Mouse (Mus musculus): ENCODE results near the gene Syne2. TPM values are rescaled to one million over a fixed set of nuclear protein-coding genes. Genes with fewer than 3 reads are reported as not detected.
A peak's percentile ranks its signal among the peaks of the same experiment; 100 is the strongest.
"Not testable (repeated sequence)": the region's sequence is repeated elsewhere in the genome, so short reads cannot be mapped to it uniquely, and the experiment has no call there.

Syne2 gene
- total RNA-seq, 1 experiment, result 15.0 TPM

DNA sequence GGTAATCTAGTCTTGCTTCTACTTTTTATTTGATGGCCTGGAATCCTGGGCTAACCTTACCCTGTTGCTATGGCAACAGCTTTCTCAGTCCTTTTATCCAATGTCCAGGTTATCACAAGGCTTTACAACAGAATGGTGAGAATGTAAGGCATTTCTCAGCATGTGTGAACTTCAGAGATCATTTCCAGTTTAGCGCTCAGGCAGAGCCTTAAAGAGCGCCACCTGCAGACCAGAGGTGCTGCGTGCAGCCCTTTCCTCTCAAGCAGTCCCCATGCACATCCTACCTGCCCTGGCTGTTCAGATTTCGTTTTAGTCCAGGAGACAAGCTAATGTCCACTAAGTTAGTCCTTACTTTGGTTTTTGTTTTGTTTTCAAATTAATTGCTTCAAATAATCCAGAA, 312.3 kb downstream of the Syne2 start:
- H3K4me3 ChIP-seq (ENCODE audit: insufficient read depth in 1 of 2, low read depth in 1 of 2, low read length in 2 of 2, poor library complexity in 1 of 2, severe bottlenecking in 1 of 2), result no peak overlapping the region
- peak; percentile 52 for DNase-seq (ENCODE audit: low read depth, low spot score)
- no peak overlapping the region for H3K9ac ChIP-seq (ENCODE audit: insufficient read depth, low read depth, low read length, poor library complexity, severe bottlenecking)
- no peaks in the 10 kb centered on the region for H3K9me3 ChIP-seq (ENCODE audit: control insufficient read depth, insufficient read depth, low read depth, low read length)
- no peak overlapping the region for H3K27ac ChIP-seq (ENCODE audit: insufficient read depth, low read depth, low read length, poor library complexity, severe bottlenecking)
- H3K4me1 ChIP-seq (ENCODE audit: control insufficient read depth in 2 of 2, insufficient read depth in 2 of 2, low read length in 2 of 2, poor library complexity in 1 of 2), result no peaks in the 10 kb centered on the region
- no peak for TF ChIP-seq HCFC1 (IDR thresholded peaks at IDR 0.05; ENCODE audit: borderline replicate concordance, insufficient read depth, low read length)
- TF ChIP-seq ZNF384 (IDR thresholded peaks at IDR 0.05; ENCODE audit: low read depth, low read length), result no peak
- TF ChIP-seq CHD2 (IDR thresholded peaks at IDR 0.05; ENCODE audit: low read depth, low read length), result no peak
- TF ChIP-seq ZC3H11A (IDR thresholded peaks at IDR 0.05; ENCODE audit: borderline replicate concordance, low read depth, low read length), result peak; percentile 69; the same call in 1 of the 2 replicates
- no peak for TF ChIP-seq MAFK (IDR thresholded peaks at IDR 0.05; ENCODE audit: insufficient read depth, low read depth, low read length)
- no peaks in the 10 kb centered on the region for H3K36me3 ChIP-seq (ENCODE audit: control insufficient read depth, insufficient read depth, low read length, poor library complexity, severe bottlenecking)
- in situ Hi-C loops (cut with MboI; ENCODE audit: low sequenced_read_pairs in 2 of 2, unreplicated experiment in 2 of 2), result no loop called here

DNA sequence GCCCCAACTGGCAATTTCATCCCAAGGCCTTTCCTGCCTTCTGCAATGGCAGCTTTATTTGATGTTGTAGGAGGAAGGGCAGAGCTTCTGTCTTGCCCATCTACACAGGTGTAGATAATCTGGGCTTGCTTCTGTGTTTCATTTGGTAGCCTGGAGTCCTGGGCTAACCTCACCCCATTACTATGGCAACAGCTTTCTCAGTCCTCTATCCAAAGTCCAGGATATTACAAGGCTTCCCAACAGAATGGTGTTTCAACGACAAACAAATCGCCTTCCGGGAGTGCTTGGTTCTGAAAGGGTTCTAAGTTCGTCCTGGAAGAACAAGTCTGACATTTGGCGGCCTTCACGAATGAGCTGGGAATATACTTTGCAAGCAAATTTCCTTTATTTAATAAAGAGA, 313.0 kb downstream of the Syne2 start:
- no peaks in the 10 kb centered on the region for H3K4me1 ChIP-seq (ENCODE audit: control insufficient read depth in 2 of 2, insufficient read depth in 2 of 2, low read length in 2 of 2, poor library complexity in 1 of 2)
- no peaks in the 10 kb centered on the region for H3K36me3 ChIP-seq (ENCODE audit: control insufficient read depth, insufficient read depth, low read length, poor library complexity, severe bottlenecking)
- no peak overlapping the region for H3K4me3 ChIP-seq (ENCODE audit: insufficient read depth in 1 of 2, low read depth in 1 of 2, low read length in 2 of 2, poor library complexity in 1 of 2, severe bottlenecking in 1 of 2)
- in situ Hi-C loops (cut with MboI; ENCODE audit: low sequenced_read_pairs in 2 of 2, unreplicated experiment in 2 of 2), result no loop called here
- H3K9me3 ChIP-seq (ENCODE audit: control insufficient read depth, insufficient read depth, low read depth, low read length), result no peaks in the 10 kb centered on the region
- no peak for TF ChIP-seq MAFK (IDR thresholded peaks at IDR 0.05; ENCODE audit: insufficient read depth, low read depth, low read length)
- no peak for TF ChIP-seq ZNF384 (IDR thresholded peaks at IDR 0.05; ENCODE audit: low read depth, low read length)
- TF ChIP-seq ZC3H11A (IDR thresholded peaks at IDR 0.05; ENCODE audit: borderline replicate concordance, low read depth, low read length), result no peak
- no peak for TF ChIP-seq CHD2 (IDR thresholded peaks at IDR 0.05; ENCODE audit: low read depth, low read length)
- TF ChIP-seq HCFC1 (IDR thresholded peaks at IDR 0.05; ENCODE audit: borderline replicate concordance, insufficient read depth, low read length), result no peak
- no peak for DNase-seq (ENCODE audit: low read depth, low spot score)
- no peak overlapping the region for H3K9ac ChIP-seq (ENCODE audit: insufficient read depth, low read depth, low read length, poor library complexity, severe bottlenecking)
- H3K27ac ChIP-seq (ENCODE audit: insufficient read depth, low read depth, low read length, poor library complexity, severe bottlenecking), result no peak overlapping the region

DNA sequence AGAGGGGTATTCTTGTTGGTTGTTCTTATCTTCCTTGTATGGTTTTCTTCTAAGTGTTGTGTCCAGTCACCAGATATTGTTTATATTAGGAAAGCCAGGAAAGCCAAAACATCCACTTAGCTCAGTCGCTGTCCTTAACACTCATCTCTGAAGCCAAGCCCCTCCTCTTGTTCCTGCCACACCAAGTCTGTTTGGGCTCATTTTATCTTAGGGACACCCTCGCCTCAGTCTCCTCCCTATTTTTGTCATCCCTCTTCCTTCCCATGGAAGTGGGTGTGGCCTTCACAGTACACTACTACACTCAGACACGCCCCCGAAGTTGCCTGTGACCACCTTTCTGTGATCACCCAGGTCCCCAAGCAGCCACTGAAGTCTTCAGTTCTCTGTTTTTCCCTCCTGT, 314.7 kb downstream of the Syne2 start:
- H3K4me3 ChIP-seq (ENCODE audit: insufficient read depth in 1 of 2, low read depth in 1 of 2, low read length in 2 of 2, poor library complexity in 1 of 2, severe bottlenecking in 1 of 2), result no peak overlapping the region
- TF ChIP-seq MAFK (IDR thresholded peaks at IDR 0.05; ENCODE audit: insufficient read depth, low read depth, low read length), result no peak
- no peak for TF ChIP-seq ZC3H11A (IDR thresholded peaks at IDR 0.05; ENCODE audit: borderline replicate concordance, low read depth, low read length)
- TF ChIP-seq CHD2 (IDR thresholded peaks at IDR 0.05; ENCODE audit: low read depth, low read length), result no peak
- TF ChIP-seq ZNF384 (IDR thresholded peaks at IDR 0.05; ENCODE audit: low read depth, low read length), result no peak
- no peak for TF ChIP-seq HCFC1 (IDR thresholded peaks at IDR 0.05; ENCODE audit: borderline replicate concordance, insufficient read depth, low read length)
- peaks cover 0 to 2% of the 10 kb centered on the region in 2 experiments; a peak in 1 of 4 replicates for H3K4me1 ChIP-seq (ENCODE audit: control insufficient read depth in 2 of 2, insufficient read depth in 2 of 2, low read length in 2 of 2, poor library complexity in 1 of 2)
- H3K9me3 ChIP-seq (ENCODE audit: control insufficient read depth, insufficient read depth, low read depth, low read length), result no peaks in the 10 kb centered on the region
- in situ Hi-C loops (cut with MboI; ENCODE audit: low sequenced_read_pairs in 2 of 2, unreplicated experiment in 2 of 2), result no loop called here
- DNase-seq (ENCODE audit: low read depth, low spot score), result no peak
- no peak overlapping the region for H3K27ac ChIP-seq (ENCODE audit: insufficient read depth, low read depth, low read length, poor library complexity, severe bottlenecking)
- H3K36me3 ChIP-seq (ENCODE audit: control insufficient read depth, insufficient read depth, low read length, poor library complexity, severe bottlenecking), result no peaks in the 10 kb centered on the region
- H3K9ac ChIP-seq (ENCODE audit: insufficient read depth, low read depth, low read length, poor library complexity, severe bottlenecking), result no peak overlapping the region

DNA sequence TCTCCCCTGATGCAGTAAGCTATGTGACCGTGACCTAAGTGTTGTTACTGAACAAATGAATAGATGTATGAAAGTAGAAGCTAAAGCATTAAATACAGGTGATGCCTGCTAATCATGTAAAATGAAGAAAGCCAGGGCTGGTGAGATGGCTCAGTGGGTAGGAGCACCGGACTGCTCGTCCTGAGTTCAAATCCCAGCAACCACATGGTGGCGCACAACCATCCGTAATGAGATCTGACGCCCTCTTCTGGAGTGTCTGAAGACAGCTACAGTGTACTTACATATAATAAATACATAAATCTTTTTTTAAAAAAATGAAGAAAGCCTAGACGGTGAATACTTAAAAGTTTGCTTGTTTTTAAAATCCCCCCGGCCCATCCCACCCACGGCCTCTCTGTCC, 315.1 kb downstream of the Syne2 start:
- DNase-seq (ENCODE audit: low read depth, low spot score); in situ Hi-C loops (cut with MboI; ENCODE audit: low sequenced_read_pairs in 2 of 2, unreplicated experiment in 2 of 2); H3K9me3 ChIP-seq (ENCODE audit: control insufficient read depth, insufficient read depth, low read depth, low read length); H3K36me3 ChIP-seq (ENCODE audit: control insufficient read depth, insufficient read depth, low read length, poor library complexity, severe bottlenecking); H3K4me3 ChIP-seq (ENCODE audit: insufficient read depth in 1 of 2, low read depth in 1 of 2, low read length in 2 of 2, poor library complexity in 1 of 2, severe bottlenecking in 1 of 2); H3K4me1 ChIP-seq (ENCODE audit: control insufficient read depth in 2 of 2, insufficient read depth in 2 of 2, low read length in 2 of 2, poor library complexity in 1 of 2); H3K9ac ChIP-seq (ENCODE audit: insufficient read depth, low read depth, low read length, poor library complexity, severe bottlenecking); H3K27ac ChIP-seq (ENCODE audit: insufficient read depth, low read depth, low read length, poor library complexity, severe bottlenecking): not testable (repeated sequence)

GRCm38 (mm10) chr12:76136701-76137100, 318.8 kb downstream of the Syne2 start:
- in situ Hi-C loops (cut with MboI; ENCODE audit: low sequenced_read_pairs in 2 of 2, unreplicated experiment in 2 of 2), result no loop called here
- Histone ChIP-seq H3K9ac (ENCODE audit: insufficient read depth, low read depth, low read length, poor library complexity, severe bottlenecking) (no peak overlapping the region), H3K4me1 (ENCODE audit: control insufficient read depth in 2 of 2, insufficient read depth in 2 of 2, low read length in 2 of 2, poor library complexity in 1 of 2) (peaks cover 0 to 2% of the 10 kb centered on the region in 2 experiments; a peak in 1 of 4 replicates), H3K9me3 (ENCODE audit: control insufficient read depth, insufficient read depth, low read depth, low read length) (no peaks in the 10 kb centered on the region), H3K4me3 (ENCODE audit: insufficient read depth in 1 of 2, low read depth in 1 of 2, low read length in 2 of 2, poor library complexity in 1 of 2, severe bottlenecking in 1 of 2) (no peak overlapping the region), H3K27ac (ENCODE audit: insufficient read depth, low read depth, low read length, poor library complexity, severe bottlenecking) (no peak overlapping the region), H3K36me3 (ENCODE audit: control insufficient read depth, insufficient read depth, low read length, poor library complexity, severe bottlenecking) (no peaks in the 10 kb centered on the region)
- no peak for TF ChIP-seq ZNF384 (IDR thresholded peaks at IDR 0.05; ENCODE audit: low read depth, low read length)
- no peak for TF ChIP-seq CHD2 (IDR thresholded peaks at IDR 0.05; ENCODE audit: low read depth, low read length)
- TF ChIP-seq HCFC1 (IDR thresholded peaks at IDR 0.05; ENCODE audit: borderline replicate concordance, insufficient read depth, low read length), result no peak
- TF ChIP-seq ZC3H11A (IDR thresholded peaks at IDR 0.05; ENCODE audit: borderline replicate concordance, low read depth, low read length), result no peak
- TF ChIP-seq MAFK (IDR thresholded peaks at IDR 0.05; ENCODE audit: insufficient read depth, low read depth, low read length), result no peak
- no peak for DNase-seq (ENCODE audit: low read depth, low spot score)

GRCm38 (mm10) chr12:76152389-76152788, 334.5 kb downstream of the Syne2 start:
- H3K9me3 ChIP-seq (ENCODE audit: control insufficient read depth, insufficient read depth, low read depth, low read length); H3K27ac ChIP-seq (ENCODE audit: insufficient read depth, low read depth, low read length, poor library complexity, severe bottlenecking); in situ Hi-C loops (cut with MboI; ENCODE audit: low sequenced_read_pairs in 2 of 2, unreplicated experiment in 2 of 2); DNase-seq (ENCODE audit: low read depth, low spot score); H3K36me3 ChIP-seq (ENCODE audit: control insufficient read depth, insufficient read depth, low read length, poor library complexity, severe bottlenecking); H3K4me1 ChIP-seq (ENCODE audit: control insufficient read depth in 2 of 2, insufficient read depth in 2 of 2, low read length in 2 of 2, poor library complexity in 1 of 2): not testable (repeated sequence)
- H3K9ac ChIP-seq (ENCODE audit: insufficient read depth, low read depth, low read length, poor library complexity, severe bottlenecking), result peak overlapping the region; percentile 52; the same call in 1 of the 2 replicates
- peak overlapping the region; percentile 67 to 69 for H3K4me3 ChIP-seq (ENCODE audit: insufficient read depth in 1 of 2, low read depth in 1 of 2, low read length in 2 of 2, poor library complexity in 1 of 2, severe bottlenecking in 1 of 2)

All from ES-E14 (cell line).